Mouse (Mus musculus): ENCODE measurements at regions not wholly inside any gene's neighbourhood (a gene's known extent, or its start where the extent isn't known, plus 50 kb on each side); places are given as distances from the start of the nearest gene placed in this dataset.

GRCm38 (mm10) chr6:49966555-49966954, 143.5 kb upstream of the Mpp6 start:
- TF ChIP-seq POLR2A (IDR thresholded peaks at IDR 0.05; ENCODE audit: extremely low read depth, insufficient read depth, low read length) (no peak), CTCF (IDR thresholded peaks at IDR 0.05; ENCODE audit: extremely low read depth, insufficient read depth, low read length) (no peak)

All from cortical plate, adult 2 months (tissue).